In genomic region chr1:118498311-118498710, GRCm38 (mm10) we compare ENCODE assay signal across 8 mouse cellular contexts.
DNase-seq lines count a peak whose midpoint lies in the region; ATAC-seq and TF ChIP-seq lines count a peak whose summit lies in the region.

No protein-coding gene starts in this region.

- H3K4me2 ChIP-seq in hindbrain, embryonic 12.5 days (replicated peaks), result no peak overlapping the region

- WGBS in hindbrain, embryonic 12.5 days, result 75% methylated on average over 5 of the region's 5 CpGs

- no peaks in the 10 kb centered on the region for H3K4me1 ChIP-seq in hindbrain, embryonic 12.5 days

- POLR2A ChIA-PET in Patski (lab: Charles Lee), result no interaction called here

- H3K9ac ChIP-seq in hindbrain, embryonic 12.5 days, result no peak overlapping the region

- H3K27ac ChIP-seq in hindbrain, embryonic 12.5 days, result no peak overlapping the region

- H3K36me3 ChIP-seq in hindbrain, embryonic 12.5 days, result peaks cover 47% of the 10 kb centered on the region

- H3K4me3 ChIP-seq in hindbrain, embryonic 12.5 days, result no peak overlapping the region

- peak; percentile 15 for DNase-seq in Patski (ENCODE audit: low read depth, low spot score)
- DNase-seq in cerebellum, adult 9-11 months, result peak; percentile 68
- DNase-seq in frontal cortex, adult 2 months (ENCODE audit: extremely low spot score in 1 of 2, low spot score in 1 of 2), result peak; percentile 29 to 93
- peak; percentile 85 to 86 for DNase-seq in layer of hippocampus, postnatal 10 days (ENCODE audit: low spot score in 2 of 2)
- DNase-seq in lung, postnatal 14 days, result peak; percentile 88
- DNase-seq in retina, postnatal 1 day, result peak; percentile 88
- DNase-seq in thymus, postnatal 4 days, result peak; percentile 88

- CTCF ChIA-PET in Patski (lab: Charles Lee), result interaction anchor here (0.8 to 1.4 kb wide), 5 partner anchors 9 to 175 kb away, joined by 3 to 4 read pairs (median 3); no protein-coding TSS in a partner anchor

- ATAC-seq in Patski, result peak; percentile 90
- ATAC-seq in hindbrain, embryonic 12.5 days (ENCODE audit: low FRiP score), result peak; percentile 51

- in situ Hi-C loops in Patski (cut with MboI; ENCODE audit: low pct_unique_long_range_greater_than_20kb), result no loop called here

- H3K27me3 ChIP-seq in Patski, result no peaks in the 10 kb centered on the region
- no peaks in the 10 kb centered on the region for H3K27me3 ChIP-seq in hindbrain, embryonic 12.5 days

- TF ChIP-seq CTCF in Patski (IDR thresholded peaks at IDR 0.05), result peak; percentile 84

- H3K9me3 ChIP-seq in hindbrain, embryonic 12.5 days (replicated peaks), result no peaks in the 10 kb centered on the region

Comparison
In these comparisons a context has a peak if more than half of its experiments do, and no peak if none do; other contexts are left out.
1. DNase-seq: peak in every context shown above with its lines; median percentile 88 in lung, postnatal 14 days; 88 in retina, postnatal 1 day; 88 in thymus, postnatal 4 days; 86 in layer of hippocampus, postnatal 10 days; 68 in cerebellum, adult 9-11 months; 61 in frontal cortex, adult 2 months; 15 in Patski.